Mouse (Mus musculus): ENCODE data around the gene Atg13. TPM values are rescaled to one million over a fixed set of nuclear protein-coding genes. Genes with fewer than 3 reads are reported as not detected.

Gene Atg13
- polyA plus RNA-seq (2014; fragmentation: Nextera tagmentation; extraction: Ambion mirVana) = 27.2 and 31.0 TPM in 2 replicates

- Histone ChIP-seq H3K9me3 (ENCODE audit: control insufficient read depth, low read length) (no peaks in the 10 kb centered on the region), H3K4me1 (ENCODE audit: control insufficient read depth, insufficient read depth, low read length) (peaks cover 11% of the 10 kb centered on the region), H3K4me2 (ENCODE audit: low read depth, low read length) (peak within 1 kb of the TSS; percentile 81), H3K36me3 (ENCODE audit: control insufficient read depth, insufficient read depth, low read length) (no peaks in the 10 kb centered on the region), H3K27me3 (replicated peaks; ENCODE audit: control insufficient read depth, insufficient read depth, low read length) (no peaks in the 10 kb centered on the region), H3K4me3 (ENCODE audit: low read depth, low read length) (peak within 1 kb of the TSS; percentile 95), H3K27ac (replicated peaks; ENCODE audit: low read depth, low read length) (peak within 1 kb of the TSS; percentile 91), H3K9ac (ENCODE audit: low read depth, low read length) (peak within 1 kb of the TSS; percentile 90)
- under 1% methylated on average over 65 of the region's 66 CpGs for WGBS
- ATAC-seq (ENCODE audit: low read depth) = peak; percentile 98
- peak; percentile 96 for DNase-seq (ENCODE audit: low spot score)
Measured at GRCm38 (mm10) chr2:91710272-91711234, at the start of gene Atg13, which contains the start of gene Harbi1. TSS of gene Atg13 (minus strand) at chr2:91710576. TSS of gene Harbi1 (plus strand) at chr2:91710852.

GRCm38 (mm10) chr2:91749811-91750261, 39.5 kb upstream of the Atg13 start:
- Histone ChIP-seq H3K4me1 (ENCODE audit: control insufficient read depth, insufficient read depth, low read length) (no peaks in the 10 kb centered on the region), H3K9me3 (ENCODE audit: control insufficient read depth, low read length) (no peaks in the 10 kb centered on the region), H3K36me3 (ENCODE audit: control insufficient read depth, insufficient read depth, low read length) (no peaks in the 10 kb centered on the region), H3K9ac (ENCODE audit: low read depth, low read length) (no peak overlapping the region), H3K4me3 (ENCODE audit: low read depth, low read length) (no peak overlapping the region), H3K27me3 (replicated peaks; ENCODE audit: control insufficient read depth, insufficient read depth, low read length) (no peaks in the 10 kb centered on the region), H3K4me2 (ENCODE audit: low read depth, low read length) (no peak overlapping the region), H3K27ac (replicated peaks; ENCODE audit: low read depth, low read length) (no peak overlapping the region)
- ATAC-seq (ENCODE audit: low read depth) = no peak
- WGBS = 68% methylated on average over 2 of the region's 2 CpGs
- no peak for DNase-seq (ENCODE audit: low spot score)

GRCm38 (mm10) chr2:91744686-91745085, 34.3 kb upstream of the Atg13 start:
- Histone ChIP-seq H3K9me3 (ENCODE audit: control insufficient read depth, low read length) (no peaks in the 10 kb centered on the region), H3K4me2 (ENCODE audit: low read depth, low read length) (no peak overlapping the region), H3K27me3 (replicated peaks; ENCODE audit: control insufficient read depth, insufficient read depth, low read length) (no peaks in the 10 kb centered on the region), H3K4me3 (ENCODE audit: low read depth, low read length) (no peak overlapping the region), H3K27ac (replicated peaks; ENCODE audit: low read depth, low read length) (no peak overlapping the region), H3K4me1 (ENCODE audit: control insufficient read depth, insufficient read depth, low read length) (no peaks in the 10 kb centered on the region), H3K36me3 (ENCODE audit: control insufficient read depth, insufficient read depth, low read length) (no peaks in the 10 kb centered on the region), H3K9ac (ENCODE audit: low read depth, low read length) (no peak overlapping the region)
- ATAC-seq (ENCODE audit: low read depth) (no peak), DNase-seq (ENCODE audit: low spot score) (no peak)
- WGBS = 88% methylated on average over 5 of the region's 5 CpGs

- no peaks in the 10 kb centered on the region for H3K9me3 ChIP-seq (ENCODE audit: control insufficient read depth, low read length)
- H3K4me2 ChIP-seq (ENCODE audit: low read depth, low read length) = no peak overlapping the region
- H3K4me3 ChIP-seq (ENCODE audit: low read depth, low read length) = no peak overlapping the region
- ATAC-seq (ENCODE audit: low read depth) = no peak
- DNase-seq (ENCODE audit: low spot score) = no peak
- H3K27ac ChIP-seq (replicated peaks; ENCODE audit: low read depth, low read length) = no peak overlapping the region
- H3K4me1 ChIP-seq (ENCODE audit: control insufficient read depth, insufficient read depth, low read length) = no peaks in the 10 kb centered on the region
- no peak overlapping the region for H3K9ac ChIP-seq (ENCODE audit: low read depth, low read length)
- no peaks in the 10 kb centered on the region for H3K36me3 ChIP-seq (ENCODE audit: control insufficient read depth, insufficient read depth, low read length)
- H3K27me3 ChIP-seq (replicated peaks; ENCODE audit: control insufficient read depth, insufficient read depth, low read length) = no peaks in the 10 kb centered on the region
- WGBS = 91% methylated on average over 1 of the region's 1 CpGs
Measured at GRCm38 (mm10) chr2:91739586-91739985, 29.2 kb upstream of the Atg13 start.

DNA sequence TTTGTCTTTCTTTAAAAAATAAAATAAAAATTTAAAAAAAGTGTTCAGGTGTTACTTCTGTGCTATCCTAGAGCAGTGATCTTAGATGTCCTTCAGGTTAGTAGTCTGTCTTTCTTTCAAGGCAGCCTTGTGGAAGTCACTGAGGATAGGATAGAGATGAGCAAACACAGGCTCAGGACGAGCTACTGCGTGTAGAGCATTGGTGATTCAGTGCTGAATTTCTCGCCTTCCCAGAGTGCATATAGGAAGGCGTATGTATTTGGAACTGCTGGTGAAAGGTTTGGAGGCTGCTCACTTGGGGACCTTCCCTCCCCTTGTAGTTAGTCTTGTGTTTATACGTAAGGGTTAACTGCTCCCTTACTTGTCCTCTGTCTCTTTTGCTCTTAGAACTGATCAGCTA, 24.8 kb upstream of the Atg13 start:
- H3K9me3 ChIP-seq (ENCODE audit: control insufficient read depth, low read length) = no peaks in the 10 kb centered on the region
- no peak overlapping the region for H3K27ac ChIP-seq (replicated peaks; ENCODE audit: low read depth, low read length)
- no peaks in the 10 kb centered on the region for H3K27me3 ChIP-seq (replicated peaks; ENCODE audit: control insufficient read depth, insufficient read depth, low read length)
- no peak for DNase-seq (ENCODE audit: low spot score)
- no peak overlapping the region for H3K9ac ChIP-seq (ENCODE audit: low read depth, low read length)
- H3K4me1 ChIP-seq (ENCODE audit: control insufficient read depth, insufficient read depth, low read length) = no peaks in the 10 kb centered on the region; the same call in 1 of the 2 replicates
- H3K4me2 ChIP-seq (ENCODE audit: low read depth, low read length) = no peak overlapping the region
- ATAC-seq (ENCODE audit: low read depth) = no peak
- H3K4me3 ChIP-seq (ENCODE audit: low read depth, low read length) = no peak overlapping the region
- 87% methylated on average over 5 of the region's 5 CpGs for WGBS
- no peaks in the 10 kb centered on the region for H3K36me3 ChIP-seq (ENCODE audit: control insufficient read depth, insufficient read depth, low read length)

GRCm38 (mm10) chr2:91729971-91730821, 19.8 kb upstream of the Atg13 start, which contains the start of gene Ambra1:
TSS of gene Ambra1 (plus strand) at chr2:91730134.
- H3K27ac ChIP-seq (replicated peaks; ENCODE audit: low read depth, low read length) = peak within 1 kb of the TSS; percentile 95
- H3K4me3 ChIP-seq (ENCODE audit: low read depth, low read length) = peak within 1 kb of the TSS; percentile 100
- H3K4me1 ChIP-seq (ENCODE audit: control insufficient read depth, insufficient read depth, low read length) = no peaks in the 10 kb centered on the region; the same call in 1 of the 2 replicates
- H3K36me3 ChIP-seq (ENCODE audit: control insufficient read depth, insufficient read depth, low read length) = no peaks in the 10 kb centered on the region
- ATAC-seq (ENCODE audit: low read depth) (peak; percentile 92), DNase-seq (ENCODE audit: low spot score) (peak; percentile 96)
- H3K9me3 ChIP-seq (ENCODE audit: control insufficient read depth, low read length) = no peaks in the 10 kb centered on the region
- H3K4me2 ChIP-seq (ENCODE audit: low read depth, low read length) = peak within 1 kb of the TSS; percentile 73
- H3K9ac ChIP-seq (ENCODE audit: low read depth, low read length) = peak within 1 kb of the TSS; percentile 97
- H3K27me3 ChIP-seq (replicated peaks; ENCODE audit: control insufficient read depth, insufficient read depth, low read length) = no peaks in the 10 kb centered on the region
- WGBS = under 1% methylated on average over 48 of the region's 68 CpGs

DNA sequence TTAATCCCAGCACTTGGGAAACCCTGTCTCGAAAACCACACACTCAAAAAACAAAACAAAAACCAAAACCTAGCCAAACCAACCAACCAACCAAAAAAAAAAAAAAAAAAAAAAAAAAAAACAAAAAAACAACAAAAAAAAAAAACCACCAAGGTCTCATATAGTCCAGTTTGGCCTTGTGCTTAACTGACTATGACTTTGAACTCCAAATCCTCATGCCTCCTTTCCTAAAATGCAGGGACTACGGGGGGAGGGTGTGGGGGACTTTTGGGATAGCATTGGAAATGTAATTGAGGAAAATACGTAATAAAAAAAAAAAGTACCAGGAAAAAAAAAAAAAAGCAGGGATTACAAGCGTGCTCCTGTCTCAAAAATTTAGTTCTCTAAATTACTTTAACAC, 19.2 kb upstream of the Atg13 start:
- ATAC-seq (ENCODE audit: low read depth) (no peak), DNase-seq (ENCODE audit: low spot score) (no peak)
- H3K36me3 ChIP-seq (ENCODE audit: control insufficient read depth, insufficient read depth, low read length) = no peaks in the 10 kb centered on the region
- no peak overlapping the region for H3K27ac ChIP-seq (replicated peaks; ENCODE audit: low read depth, low read length)
- H3K9me3 ChIP-seq (ENCODE audit: control insufficient read depth, low read length) = no peaks in the 10 kb centered on the region
- no peaks in the 10 kb centered on the region for H3K27me3 ChIP-seq (replicated peaks; ENCODE audit: control insufficient read depth, insufficient read depth, low read length)
- no peaks in the 10 kb centered on the region; the same call in 1 of the 2 replicates for H3K4me1 ChIP-seq (ENCODE audit: control insufficient read depth, insufficient read depth, low read length)
- H3K4me2 ChIP-seq (ENCODE audit: low read depth, low read length) = peak overlapping the region; percentile 73
- 13% methylated on average over 4 of the region's 4 CpGs for WGBS
- peak overlapping the region; percentile 100 for H3K4me3 ChIP-seq (ENCODE audit: low read depth, low read length)
- peak overlapping the region; percentile 97; the same call in 1 of the 2 replicates for H3K9ac ChIP-seq (ENCODE audit: low read depth, low read length)

DNA sequence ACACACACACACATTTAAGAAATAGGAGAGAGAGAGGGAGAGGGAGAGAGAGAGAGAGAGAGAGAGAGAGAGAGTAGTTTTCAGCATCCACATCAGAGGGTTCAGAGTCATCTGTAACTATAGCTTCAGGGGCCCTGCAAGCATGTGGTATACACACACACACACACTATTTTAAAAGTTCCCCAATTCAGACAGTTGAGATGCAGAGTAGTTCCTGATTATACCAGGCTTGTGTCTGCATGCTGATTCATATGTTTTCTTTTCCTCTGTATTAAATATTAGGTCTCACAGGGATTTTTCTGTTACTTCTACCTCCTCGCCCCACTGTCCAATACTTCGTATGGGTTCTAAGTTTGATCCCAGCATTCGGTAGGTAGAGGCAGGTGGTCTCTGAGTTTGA, 16.6 kb upstream of the Atg13 start:
- DNase-seq (ENCODE audit: low spot score) (no peak), ATAC-seq (ENCODE audit: low read depth) (no peak)
- Histone ChIP-seq H3K9ac (ENCODE audit: low read depth, low read length) (no peak overlapping the region), H3K4me1 (ENCODE audit: control insufficient read depth, insufficient read depth, low read length) (no peaks in the 10 kb centered on the region; the same call in 1 of the 2 replicates), H3K4me3 (ENCODE audit: low read depth, low read length) (no peak overlapping the region), H3K4me2 (ENCODE audit: low read depth, low read length) (no peak overlapping the region), H3K36me3 (ENCODE audit: control insufficient read depth, insufficient read depth, low read length) (no peaks in the 10 kb centered on the region), H3K27me3 (replicated peaks; ENCODE audit: control insufficient read depth, insufficient read depth, low read length) (no peaks in the 10 kb centered on the region), H3K27ac (replicated peaks; ENCODE audit: low read depth, low read length) (no peak overlapping the region), H3K9me3 (ENCODE audit: control insufficient read depth, low read length) (no peaks in the 10 kb centered on the region)
- WGBS = 86% methylated on average over 3 of the region's 3 CpGs
